Mouse (Mus musculus) heart, postnatal 36 days (tissue): ENCODE measurements around the gene Eif3b. TPM values are rescaled to one million over a fixed set of nuclear protein-coding genes. Genes with fewer than 3 reads are reported as not detected.

Source experiments
- DNase-seq, 2 experiments: peaks; one replicate each; pipeline ENCODE4 v3.0.0; 2021 to 2022
- intact Hi-C: fragments of 180-260 bp; cut with DNase I; formaldehyde crosslinking; loops from one replicate; pipeline ENCODE4 v1.15.1; 2025
- total RNA-seq, 2 experiments: library from RNA; stranded (reverse); gene quantifications; 2 replicates each; pipeline ENCODE4 v1.2.3; 2021

Eif3b gene
- 10 to 100 TPM; 89.8 to 97.7 TPM for total RNA-seq

DNA sequence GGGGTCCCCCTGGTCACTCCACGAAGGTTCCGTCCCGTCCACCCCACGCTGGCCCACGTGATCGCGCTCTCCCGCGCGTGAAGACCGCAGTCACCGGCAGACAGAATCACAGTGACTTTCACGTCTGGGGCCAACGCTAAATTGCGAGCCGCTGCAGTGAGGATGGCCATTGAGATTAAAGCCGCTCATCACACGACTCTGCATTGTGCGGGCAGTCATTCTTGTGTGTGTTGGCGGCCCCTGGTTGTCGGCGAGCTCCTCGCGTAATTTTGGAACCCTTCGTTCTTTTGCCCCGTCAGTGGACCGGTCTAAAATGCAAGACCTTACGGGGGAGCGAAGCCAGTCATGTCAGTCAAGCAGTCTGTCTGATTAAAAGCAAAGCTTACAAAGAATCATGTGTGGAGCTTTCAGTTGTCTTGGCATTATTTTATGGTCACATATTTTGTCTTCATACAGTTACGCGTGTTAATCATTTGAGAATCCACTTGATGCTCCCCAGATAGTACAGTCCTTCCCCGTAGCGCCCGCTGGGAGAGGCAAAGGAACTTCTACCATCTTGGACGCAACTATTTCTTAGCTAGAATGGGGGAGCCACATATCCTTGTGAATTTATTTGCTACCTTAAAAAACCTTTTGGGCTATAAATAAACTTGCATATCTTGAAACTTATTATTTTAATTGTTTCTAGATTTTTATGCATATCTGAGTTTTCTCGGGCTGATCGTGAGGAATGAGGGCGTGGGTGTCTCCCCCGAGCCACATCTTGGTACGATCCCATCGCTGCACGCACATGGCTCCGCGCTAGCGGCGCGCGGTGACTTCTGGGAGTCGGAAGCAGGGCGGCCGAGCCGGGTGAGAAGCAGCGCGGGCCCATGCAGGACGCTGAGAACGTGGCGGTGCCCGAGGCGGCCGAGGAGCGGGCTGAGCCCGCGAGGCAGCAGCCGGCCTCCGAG lies at the start of gene Eif3b:
Gene Eif3b (plus strand): TSS at position 840 of the 953 bp plus-strand sequence.
- intact Hi-C loops: loop anchor here (2.0 to 5.0 kb wide), 4 partner anchors 30 to 414 kb away; partner anchors contain the start of genes Chst12, Gna12 and Snx8

GRCm38 (mm10) chr5:140369466-140369865 lies 49.7 kb upstream of the Eif3b start:
- no peak for DNase-seq
- intact Hi-C loops: no loop called here

More for the DNA sequence above, at the start of gene Eif3b:
- DNase-seq: peak; percentile 88 to 93

DNA sequence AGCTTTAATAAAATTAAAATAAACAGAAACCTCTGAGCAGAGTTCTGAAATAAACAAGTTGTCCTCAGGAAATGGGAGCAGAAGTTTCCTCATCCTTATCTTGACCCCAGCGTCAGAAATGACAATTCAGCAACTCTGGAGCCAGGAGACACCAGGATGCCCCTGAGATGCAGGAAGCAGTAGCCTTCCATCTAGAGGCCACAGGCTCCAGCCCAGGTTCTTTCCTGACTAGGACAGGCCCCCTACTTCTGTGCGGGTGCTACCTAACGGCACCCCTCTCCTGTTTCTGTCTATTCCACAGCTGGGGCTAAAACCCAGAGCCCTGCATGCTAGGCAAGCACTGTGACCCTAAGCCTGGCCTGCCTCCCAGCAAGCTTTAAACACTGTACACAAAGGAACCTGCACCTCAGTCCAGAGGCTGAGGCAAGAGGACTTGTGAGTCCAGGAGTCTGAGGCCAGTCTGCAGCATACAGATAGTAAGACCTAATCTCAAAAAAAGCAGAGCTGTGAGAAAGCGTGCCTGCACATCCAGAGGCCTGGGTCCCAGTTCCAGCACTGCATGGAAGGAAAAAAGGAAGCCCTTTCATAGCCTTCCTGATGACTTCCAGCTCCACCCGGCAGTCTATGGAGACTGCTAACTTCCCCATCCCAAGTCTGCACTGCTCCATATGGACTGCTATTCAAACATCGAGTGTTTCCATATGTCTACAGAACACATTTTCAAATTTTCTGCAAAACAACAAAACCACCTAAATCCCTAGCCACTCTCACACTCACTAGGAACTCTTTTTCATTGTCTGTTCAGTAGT lies 48.5 kb upstream of the Eif3b start:
- DNase-seq: peak; percentile 18 to 51
- intact Hi-C loops: no loop called here

- intact Hi-C loops: no loop called here
- DNase-seq: no peak
These were observed 47.5 kb upstream of the Eif3b start for GRCm38 (mm10) chr5:140371671-140372070.

- intact Hi-C loops: no loop called here
- no peak for DNase-seq
These were observed 45.4 kb upstream of the Eif3b start for GRCm38 (mm10) chr5:140373711-140374110.

DNA sequence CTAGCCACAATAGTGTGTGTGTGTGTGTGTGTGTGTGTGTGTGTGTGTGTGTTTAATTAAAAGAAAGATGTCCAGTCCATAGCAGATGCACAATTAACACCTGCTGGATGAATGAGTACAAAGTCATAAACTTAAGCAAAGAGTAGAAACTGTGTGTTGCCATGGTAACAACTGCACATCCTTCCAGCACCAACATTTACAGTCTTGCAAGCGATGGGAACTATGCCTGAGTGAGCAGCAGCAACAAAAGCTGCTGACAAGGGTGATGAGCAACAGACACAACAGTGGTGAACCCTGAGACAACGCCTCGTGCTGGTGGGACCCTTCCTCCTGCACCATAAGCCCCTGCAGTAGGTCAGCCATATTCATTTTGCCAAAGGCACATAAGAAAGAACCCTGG lies 44.9 kb upstream of the Eif3b start:
- no peak for DNase-seq
- intact Hi-C loops: no loop called here

DNA sequence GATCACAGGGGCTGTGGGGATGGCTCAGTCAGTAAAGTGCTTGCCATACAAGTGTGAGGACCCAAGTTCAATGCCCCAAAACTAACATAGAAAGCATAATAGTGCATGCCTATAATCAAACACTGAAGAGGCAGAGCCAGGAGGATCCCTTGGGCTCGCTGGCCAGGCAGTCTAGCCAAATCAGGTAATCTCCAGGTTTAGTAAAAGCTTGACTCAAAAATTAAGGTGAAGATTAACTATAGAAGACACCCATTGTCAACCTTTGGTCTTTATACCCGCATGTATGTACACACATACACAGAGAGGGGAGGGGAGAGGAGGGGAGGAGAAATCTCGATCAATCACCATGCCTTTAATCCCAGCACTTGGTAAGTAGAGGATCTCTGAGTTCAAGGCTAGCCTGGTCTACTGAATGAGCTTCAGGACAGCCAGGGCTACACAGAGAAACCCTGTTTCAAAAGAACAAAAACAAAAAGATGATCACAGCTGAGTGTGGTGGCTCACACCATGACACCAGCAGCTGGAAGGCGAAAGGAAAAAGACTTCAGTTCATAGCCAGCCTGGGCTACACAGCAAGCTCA lies 43.8 kb upstream of the Eif3b start:
- intact Hi-C loops: no loop called here
- DNase-seq: no peak

- DNase-seq: no peak
- intact Hi-C loops: no loop called here
These were observed 40.8 kb upstream of the Eif3b start for GRCm38 (mm10) chr5:140378121-140378853.

- intact Hi-C loops: no loop called here
- no peak for DNase-seq
These were observed 39.8 kb upstream of the Eif3b start for GRCm38 (mm10) chr5:140379299-140379698.

GRCm38 (mm10) chr5:140381156-140381555 lies 38.0 kb upstream of the Eif3b start:
- intact Hi-C loops: no loop called here
- DNase-seq: no peak

GRCm38 (mm10) chr5:140382688-140383087 lies 36.4 kb upstream of the Eif3b start:
- intact Hi-C loops: no loop called here
- DNase-seq: no peak

- no peak for DNase-seq
- intact Hi-C loops: no loop called here
These were observed 35.6 kb upstream of the Eif3b start for GRCm38 (mm10) chr5:140383559-140383958.

- intact Hi-C loops: no loop called here
These were observed 34.7 kb upstream of the Eif3b start for GRCm38 (mm10) chr5:140384462-140384861.

GRCm38 (mm10) chr5:140387236-140387635 lies 31.9 kb upstream of the Eif3b start:
- no peak for DNase-seq
- intact Hi-C loops: no loop called here

More at GRCm38 (mm10) chr5:140384462-140384861, 34.7 kb upstream of the Eif3b start:
- DNase-seq: no peak

DNA sequence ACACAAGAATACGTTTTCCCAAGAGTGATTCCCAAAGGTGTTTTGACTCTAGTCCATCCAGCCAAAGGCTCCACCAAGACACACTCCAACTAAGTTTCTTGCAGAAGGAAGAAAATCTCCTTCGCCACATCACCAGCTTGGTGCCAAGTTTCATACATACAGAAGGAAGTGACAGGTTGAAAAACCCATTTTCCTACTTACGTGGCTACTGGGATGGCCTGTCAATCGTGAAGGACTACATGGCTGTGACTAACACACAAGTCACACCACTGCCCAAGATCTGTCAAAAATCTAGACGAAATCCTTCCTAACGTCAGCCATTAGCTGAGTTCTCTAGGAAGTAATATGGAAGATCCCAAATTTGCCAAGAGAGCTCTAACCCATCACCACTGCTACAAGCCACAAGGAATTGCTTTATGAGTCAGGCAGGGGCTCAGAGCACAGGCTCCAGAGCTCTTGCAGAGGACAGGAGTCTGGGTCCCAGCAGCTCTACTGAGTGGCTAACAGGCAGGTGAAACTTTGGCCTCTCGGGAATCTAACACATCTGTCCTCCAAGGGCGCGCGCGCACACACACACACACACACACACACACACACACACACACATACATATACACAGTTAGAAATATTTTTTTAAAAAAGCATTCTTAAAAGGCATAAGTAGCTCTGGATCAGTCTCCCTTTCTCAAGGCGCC lies 31.2 kb upstream of the Eif3b start:
- intact Hi-C loops: loop anchor here (2.0 kb wide), 1 partner anchor 31 kb away; the partner anchor contains the start of gene Eif3b
- no peak for DNase-seq

DNA sequence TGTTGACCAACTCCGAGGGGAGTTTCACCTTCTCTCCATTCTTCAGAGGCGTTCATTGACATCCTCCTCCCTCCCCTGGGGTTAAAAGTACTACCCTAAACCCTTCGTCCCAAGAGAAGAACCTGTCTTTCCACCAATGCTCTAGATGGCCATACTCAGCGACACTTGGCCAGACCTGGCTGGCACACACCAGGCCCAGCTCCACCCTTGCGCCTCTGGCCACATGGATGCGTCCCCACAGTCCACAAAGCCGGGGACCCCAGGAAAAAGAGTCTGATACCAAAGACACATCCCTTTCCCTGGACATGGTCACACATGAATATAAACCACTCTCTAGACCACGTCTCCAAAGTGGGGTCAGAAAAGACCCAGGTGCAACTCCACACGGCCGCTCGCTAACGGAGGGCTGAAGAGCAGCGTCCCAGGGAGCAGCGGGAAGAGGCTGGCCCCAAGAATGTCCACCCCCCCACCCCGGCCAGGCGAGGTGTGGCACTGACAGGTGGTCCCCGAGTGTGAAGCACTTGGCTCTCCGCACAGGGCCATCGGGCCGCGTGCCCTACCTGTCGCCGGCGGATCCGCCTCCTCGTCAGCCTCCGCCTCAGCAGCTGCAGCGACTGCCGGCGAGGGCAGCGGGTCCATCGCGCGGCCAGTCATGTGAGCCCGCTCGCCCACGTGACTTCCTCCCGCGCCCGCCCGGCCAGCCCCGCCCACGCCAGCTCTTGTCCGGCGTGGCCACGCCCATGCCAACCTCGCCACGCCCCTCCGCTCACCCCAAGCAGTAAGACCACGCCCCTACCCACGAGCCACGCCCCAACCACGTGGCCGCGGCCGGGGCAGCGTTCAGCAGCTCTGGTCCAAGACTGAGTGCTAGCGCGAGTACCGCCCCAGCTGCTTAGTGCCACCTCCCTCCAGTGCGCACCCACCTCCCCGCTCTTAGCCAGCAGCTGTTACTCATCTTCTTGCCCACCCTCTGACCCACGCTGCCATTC lies 30.2 kb upstream of the Eif3b start, which contains the start of gene Snx8:
Gene Snx8 (minus strand): TSS at position 675 of the 989 bp plus-strand sequence.
- intact Hi-C loops: loop anchor here (2.0 kb wide), 1 partner anchor 30 kb away; the partner anchor contains the start of gene Eif3b
- DNase-seq: peak; percentile 98

- intact Hi-C loops: loop anchor here (2.0 kb wide), 1 partner anchor 29 kb away; the partner anchor contains the start of gene Eif3b
- DNase-seq: no peak
These were observed 29.5 kb upstream of the Eif3b start for GRCm38 (mm10) chr5:140389647-140390046.

- DNase-seq: no peak
- intact Hi-C loops: no loop called here
These were observed 27.7 kb upstream of the Eif3b start for GRCm38 (mm10) chr5:140391435-140391834.
